Mouse (Mus musculus) layer of hippocampus, adult 2 months (tissue): ENCODE data around the gene Tmem117. TPM values are rescaled to one million over a fixed set of nuclear protein-coding genes. Genes with fewer than 3 reads are reported as not detected.

Source experiments
- DNase-seq, 2 experiments: peaks; one replicate each; pipeline ENCODE4 v3.0.0; 2022; ENCODE audit warnings: low spot score in 2 of 2
- H3K27ac ChIP-seq: fragments of 200-600 bp; 2 replicates; pipeline ENCODE4 v1.8.1; 2022
- H3K4me3 ChIP-seq: fragments of 200-600 bp; 2 replicates; pipeline ENCODE4 v1.8.1; 2022; ENCODE audit warnings: mild to moderate bottlenecking
- CTCF ChIP-seq: fragments of 200-600 bp; conservative IDR thresholded peaks from 2 replicates; pipeline ENCODE4 v1.8.1; 2022; ENCODE audit warnings: antibody characterized with exemption, mild to moderate bottlenecking, moderate library complexity
- total RNA-seq, 2 experiments: library from RNA; stranded (reverse); gene quantifications; 2 replicates each; pipeline ENCODE4 v1.2.3; 2021

The Tmem117 gene
- total RNA-seq, 2 experiments from 2014 or later: 8.9 to 9.1 TPM

DNA sequence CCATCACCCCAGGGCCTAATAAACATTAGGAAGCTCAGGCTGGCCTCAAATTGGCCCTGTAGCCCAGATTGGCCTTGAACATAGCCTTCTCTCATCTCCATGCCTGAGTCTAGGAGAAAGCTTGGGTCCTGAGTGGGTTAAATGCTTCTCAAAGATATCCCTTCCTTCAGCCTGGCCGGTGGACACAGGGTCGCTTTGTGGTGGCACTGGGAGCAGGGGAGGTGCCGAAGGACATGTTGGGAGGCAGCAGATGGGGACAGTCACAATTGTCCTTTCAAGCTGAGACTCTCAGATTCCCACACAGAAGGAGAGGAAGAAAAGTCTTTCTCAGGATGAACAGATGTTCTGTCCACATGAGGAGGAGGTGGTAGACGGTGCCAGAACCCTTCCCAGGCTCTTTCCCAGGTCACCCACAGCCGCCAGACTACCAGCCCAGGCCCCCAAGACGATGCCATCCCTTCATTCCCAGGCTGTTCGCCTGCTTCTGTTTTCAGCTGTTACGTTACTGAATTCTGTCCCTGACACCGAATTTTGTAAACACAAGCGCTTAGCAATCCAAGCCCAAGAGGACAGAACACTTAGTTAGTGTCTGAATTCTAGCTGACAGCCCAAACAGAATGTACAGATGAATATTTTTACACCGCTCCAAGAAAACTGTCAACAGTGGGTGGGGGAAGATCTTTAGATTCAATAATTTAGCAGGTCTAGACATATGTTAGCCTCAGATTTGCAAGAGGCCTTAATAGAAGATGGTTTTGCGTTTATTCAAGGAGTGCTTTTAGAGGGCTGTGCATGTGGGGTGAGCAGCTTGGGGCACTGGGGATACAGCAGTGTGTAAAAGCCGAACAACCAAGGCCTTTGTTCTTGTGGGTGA is 23.2 kb downstream of the Tmem117 start:
- TF ChIP-seq CTCF: no peak
- Histone ChIP-seq H3K27ac (peak overlapping the region; percentile 66), H3K4me3 (no peak overlapping the region)
- peak in 1 of 2 experiments; percentile 45 for DNase-seq

DNA sequence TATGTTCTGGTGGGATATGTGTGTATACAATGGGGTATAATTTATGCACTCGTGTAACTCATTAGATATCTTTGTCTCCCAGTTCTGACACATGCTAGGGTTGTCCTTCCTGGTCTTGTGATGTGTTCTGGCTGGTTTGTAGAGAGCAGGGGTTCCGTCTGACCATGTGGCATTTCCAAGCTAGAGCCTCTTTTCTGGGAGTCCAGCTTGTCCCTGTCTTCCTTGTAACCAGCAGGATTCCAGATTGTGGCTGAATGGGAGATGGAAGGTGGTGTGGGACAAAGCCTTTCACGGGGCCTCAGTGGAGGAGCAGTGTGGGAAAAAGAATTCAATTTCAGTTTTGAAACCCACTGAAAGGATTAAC is 23.8 kb downstream of the Tmem117 start:
- no peak for TF ChIP-seq CTCF
- H3K4me3 ChIP-seq: no peak overlapping the region
- H3K27ac ChIP-seq: peak overlapping the region; percentile 66
- DNase-seq: no peak

DNA sequence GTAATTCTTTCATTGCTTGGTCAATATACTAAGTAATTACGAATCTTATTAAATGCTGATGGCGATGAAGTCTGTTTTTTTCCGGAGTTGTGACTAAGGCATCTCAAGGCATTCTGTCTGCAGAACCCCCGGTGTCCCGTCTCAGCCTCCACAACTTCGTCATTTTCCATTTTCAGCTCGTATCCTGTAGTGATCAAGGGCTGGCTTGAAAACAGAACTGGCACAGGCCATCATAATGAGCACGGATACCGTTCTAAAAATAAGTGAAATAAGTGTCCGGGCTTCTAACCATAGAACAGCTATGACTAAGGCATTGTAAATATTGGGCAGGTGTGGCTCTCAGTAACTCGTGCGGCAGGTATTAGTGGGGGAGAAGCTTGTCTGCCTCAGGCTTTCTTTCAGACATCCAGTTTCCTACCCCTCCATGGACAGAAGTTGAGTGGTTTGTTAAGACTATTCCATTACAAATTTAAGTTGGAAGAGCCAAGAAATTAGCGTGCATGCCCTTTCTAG is 26.8 kb downstream of the Tmem117 start:
- no peak for TF ChIP-seq CTCF
- DNase-seq: no peak
- H3K4me3 ChIP-seq: no peak overlapping the region
- H3K27ac ChIP-seq: no peak overlapping the region

DNA sequence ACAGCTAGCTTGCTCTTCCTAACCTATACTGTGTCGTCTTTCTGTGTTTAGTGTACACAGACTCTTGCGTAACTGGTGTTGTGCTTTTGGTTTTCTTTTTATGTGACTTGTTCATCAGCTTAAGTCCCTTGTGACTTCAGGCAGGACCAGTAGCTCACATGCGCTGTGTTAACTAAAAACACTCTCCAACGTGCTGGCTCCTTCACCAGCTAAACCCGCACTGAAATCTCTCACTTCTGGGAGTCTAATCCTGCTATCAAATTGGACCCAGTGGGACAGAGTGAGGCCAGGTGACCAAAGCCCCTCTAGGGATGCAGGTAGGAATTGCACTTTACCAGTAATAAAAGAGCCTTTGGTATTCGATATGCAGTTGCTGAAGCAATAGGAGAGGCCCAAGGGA is 28.9 kb downstream of the Tmem117 start:
- DNase-seq: no peak
- Histone ChIP-seq H3K4me3 (no peak overlapping the region), H3K27ac (no peak overlapping the region)
- no peak for TF ChIP-seq CTCF

DNA sequence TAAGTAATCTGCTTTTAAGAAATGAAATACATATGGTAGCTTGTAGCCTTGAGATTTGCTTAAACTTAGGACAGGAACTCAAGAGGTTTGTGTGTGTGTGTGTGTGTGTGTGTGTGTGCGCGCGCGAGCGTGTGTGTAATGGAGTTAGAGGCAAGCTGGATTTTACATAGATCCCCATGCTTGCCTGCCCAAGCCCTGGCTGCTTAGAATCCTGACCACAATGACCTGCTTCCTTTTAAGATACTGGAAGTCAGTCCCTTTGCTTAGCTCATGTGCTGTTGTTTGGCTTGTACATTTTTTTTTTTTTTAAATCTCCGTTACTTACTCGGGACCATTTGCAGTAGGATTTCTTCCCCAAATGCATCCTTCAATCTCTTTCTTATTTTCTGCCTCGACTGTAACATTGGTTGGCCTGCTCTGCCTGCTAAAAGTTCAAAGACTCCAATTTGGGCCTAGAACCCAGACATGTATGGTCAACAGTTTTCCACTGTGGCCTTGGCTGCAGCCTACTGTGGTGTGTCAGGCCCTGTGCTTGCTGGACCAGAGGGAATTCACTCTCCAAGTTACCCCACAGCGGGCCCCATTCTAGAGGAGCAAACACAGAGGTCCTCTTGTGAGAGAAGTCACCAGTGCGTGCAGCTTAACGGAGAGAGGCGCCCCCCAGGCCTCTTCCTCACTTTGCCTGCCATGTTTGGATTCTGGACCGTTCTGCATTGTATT is 29.5 kb downstream of the Tmem117 start:
- TF ChIP-seq CTCF: no peak
- Histone ChIP-seq H3K4me3 (no peak overlapping the region), H3K27ac (peak overlapping the region; percentile 49)
- DNase-seq: no peak

DNA sequence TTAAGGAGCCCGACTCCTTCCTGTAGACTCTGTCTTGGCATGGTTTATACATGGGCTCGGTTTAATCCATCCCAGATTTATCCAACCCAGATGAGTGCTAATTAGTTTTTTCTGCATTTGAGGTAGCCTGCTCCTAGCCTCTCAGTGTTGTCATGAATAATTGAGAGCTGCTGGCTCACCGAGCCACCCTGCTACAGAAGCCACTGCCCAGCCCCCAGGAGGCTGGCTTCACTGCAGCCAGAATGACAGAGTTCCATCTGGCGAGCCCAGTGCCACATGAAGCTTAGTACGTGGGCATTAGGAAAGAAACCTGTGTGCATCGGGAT is 30.0 kb downstream of the Tmem117 start:
- no peak for DNase-seq
- peak overlapping the region; percentile 49 for H3K27ac ChIP-seq
- TF ChIP-seq CTCF: no peak
- H3K4me3 ChIP-seq: no peak overlapping the region

DNA sequence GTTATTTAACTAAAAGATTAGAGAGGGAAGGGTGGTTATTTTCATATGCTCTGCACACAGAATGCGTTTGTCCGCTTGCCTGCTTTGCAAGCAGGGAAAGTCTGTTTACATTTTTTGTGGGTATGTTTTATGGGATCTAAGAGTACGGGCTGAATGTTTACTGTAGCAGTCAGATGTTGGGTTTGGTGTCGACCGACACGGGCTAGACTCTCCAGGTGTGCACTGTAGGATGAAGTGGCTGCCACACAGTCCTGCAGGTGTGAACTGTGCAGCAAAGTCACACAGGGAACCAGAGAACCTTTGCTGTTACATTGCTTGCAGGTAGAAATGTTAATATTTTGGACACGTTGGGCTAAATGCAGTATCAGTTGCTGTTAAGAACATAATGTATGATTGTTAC is 31.9 kb downstream of the Tmem117 start:
- no peak overlapping the region for H3K27ac ChIP-seq
- no peak for DNase-seq
- no peak overlapping the region for H3K4me3 ChIP-seq
- no peak for TF ChIP-seq CTCF

DNA sequence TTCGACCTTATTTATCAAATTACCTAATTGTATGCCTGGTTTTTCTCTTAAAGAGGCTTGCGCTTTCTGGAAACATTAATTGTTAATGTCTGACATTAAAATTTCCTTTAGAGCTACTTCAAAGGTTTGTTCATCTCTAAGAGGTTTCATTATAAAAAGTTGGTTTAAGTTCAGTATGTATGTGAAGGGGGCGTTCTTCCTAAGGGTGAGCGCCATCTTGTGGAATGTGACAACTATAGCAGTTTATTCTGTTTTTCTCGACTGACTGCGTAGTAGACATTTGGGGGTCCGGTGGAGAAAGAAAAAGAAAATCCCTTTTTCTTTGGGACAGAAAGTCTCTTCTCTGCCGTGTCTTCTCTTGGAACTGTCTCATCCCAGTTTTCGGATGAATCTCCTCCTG is 32.4 kb downstream of the Tmem117 start:
- peak in 1 of 2 experiments; percentile 43 for DNase-seq
- TF ChIP-seq CTCF: peak; percentile 92
- Histone ChIP-seq H3K27ac (no peak overlapping the region), H3K4me3 (no peak overlapping the region)

DNA sequence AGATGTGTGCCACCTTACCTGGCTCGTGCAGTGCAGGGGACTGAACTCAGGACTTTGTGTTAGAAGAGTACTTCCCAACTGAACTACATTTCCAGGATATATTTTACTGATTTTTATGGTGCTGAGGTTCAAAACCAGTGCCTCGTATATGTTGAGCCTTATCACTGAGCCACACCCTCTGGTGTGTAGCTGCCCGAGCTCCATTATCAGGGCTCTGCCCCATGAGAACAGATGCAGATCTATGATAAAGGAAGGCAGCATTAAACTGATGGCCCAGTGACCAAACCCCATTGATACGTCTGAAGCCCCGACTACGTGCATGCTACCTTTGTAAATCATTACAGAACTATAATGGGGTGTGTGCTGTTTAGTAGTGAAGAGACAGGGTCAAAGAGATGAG is 35.6 kb downstream of the Tmem117 start:
- no peak for TF ChIP-seq CTCF
- DNase-seq: no peak
- Histone ChIP-seq H3K27ac (no peak overlapping the region), H3K4me3 (no peak overlapping the region)

DNA sequence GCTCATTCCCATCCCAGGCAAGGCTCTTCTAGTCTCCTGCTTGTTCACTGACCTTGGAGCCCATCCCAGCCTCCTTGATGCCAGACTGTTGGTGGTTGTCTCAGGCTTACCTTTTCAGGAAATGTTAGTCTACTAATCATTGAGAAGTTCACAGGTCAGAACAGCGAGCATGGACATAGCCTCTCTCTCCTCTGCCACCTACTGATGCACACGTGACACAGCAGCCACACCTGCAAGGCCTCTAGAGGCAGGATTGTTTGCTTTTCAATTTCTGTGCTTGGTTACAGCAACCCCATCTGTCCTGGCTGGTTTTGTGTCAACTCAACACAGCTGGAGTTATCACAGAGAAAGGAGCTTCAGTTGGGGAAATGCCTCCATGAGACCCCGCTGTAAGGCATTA is 52.1 kb downstream of the Tmem117 start:
- no peak for DNase-seq
- peak; percentile 18; the same call in 1 of the 2 replicates for TF ChIP-seq CTCF
- H3K27ac ChIP-seq: no peak overlapping the region
- H3K4me3 ChIP-seq: no peak overlapping the region

DNA sequence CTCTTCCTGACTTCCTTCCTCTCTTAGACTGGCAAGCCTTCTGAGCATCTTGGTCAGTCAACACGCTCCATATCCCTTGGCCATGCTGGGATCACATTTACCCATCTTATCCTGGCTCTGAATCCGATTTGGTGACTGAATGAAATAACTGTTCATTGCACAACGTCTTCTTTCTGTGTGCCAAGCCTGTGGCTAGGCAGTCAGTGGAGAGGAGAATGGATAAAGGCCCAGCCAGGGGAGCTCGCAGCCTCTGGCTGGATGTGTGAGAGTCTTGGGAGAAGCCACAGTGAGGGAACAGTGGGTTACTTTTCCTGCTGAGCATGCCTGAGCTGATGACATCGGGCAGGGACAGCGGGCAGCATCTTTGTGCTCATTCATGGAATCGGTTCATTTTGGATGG is 55.2 kb downstream of the Tmem117 start:
- no peak for DNase-seq
- Histone ChIP-seq H3K4me3 (no peak overlapping the region), H3K27ac (no peak overlapping the region)
- no peak for TF ChIP-seq CTCF

DNA sequence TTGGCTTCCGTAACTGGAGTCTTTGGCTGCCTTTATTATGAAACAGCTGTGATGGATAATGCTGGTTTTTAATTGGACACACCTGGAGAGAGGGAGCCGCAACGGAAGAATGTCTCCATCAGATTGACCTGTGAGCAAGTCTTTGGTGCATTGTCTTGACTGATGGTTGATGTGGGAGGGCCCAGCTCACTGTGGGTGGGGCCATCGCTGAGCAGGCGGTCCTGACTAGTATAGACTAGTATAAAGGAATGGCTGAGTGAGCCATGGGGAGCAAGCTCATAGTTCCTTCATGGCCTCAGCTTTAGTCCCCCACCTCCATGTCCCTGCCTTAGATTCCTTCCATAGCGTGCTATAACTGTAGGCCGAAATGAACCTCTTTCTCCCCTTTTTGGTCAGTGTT is 58.1 kb downstream of the Tmem117 start:
- H3K4me3 ChIP-seq: no peak overlapping the region
- no peak for DNase-seq
- no peak overlapping the region for H3K27ac ChIP-seq
- no peak for TF ChIP-seq CTCF

DNA sequence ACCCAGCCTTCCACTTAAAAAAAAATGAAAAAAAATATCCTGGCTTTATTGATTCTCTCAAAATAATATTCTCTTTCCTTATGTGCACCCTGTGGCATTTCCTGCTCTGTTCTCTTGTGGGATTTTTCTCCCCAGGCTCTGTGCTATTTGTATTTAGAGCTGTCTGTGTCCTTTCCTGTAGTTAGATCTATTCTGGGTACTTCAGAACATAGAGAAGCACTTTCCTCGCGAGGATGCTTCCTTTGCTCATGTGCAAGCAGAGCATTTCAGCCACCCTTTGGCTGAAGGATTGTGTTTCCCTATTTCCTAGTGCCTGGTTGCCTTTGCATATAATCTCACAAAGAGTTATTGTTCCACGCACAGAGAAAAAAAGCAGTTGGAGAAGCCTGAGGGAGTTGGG is 58.6 kb downstream of the Tmem117 start:
- H3K4me3 ChIP-seq: no peak overlapping the region
- no peak for DNase-seq
- H3K27ac ChIP-seq: 0 out of 2 replicates have a peak overlapping the region, but pooled peaks have one; percentile 28
- TF ChIP-seq CTCF: no peak
